Mouse (Mus musculus): Measurements from ENCODE around the gene Ccdc22.

DNA sequence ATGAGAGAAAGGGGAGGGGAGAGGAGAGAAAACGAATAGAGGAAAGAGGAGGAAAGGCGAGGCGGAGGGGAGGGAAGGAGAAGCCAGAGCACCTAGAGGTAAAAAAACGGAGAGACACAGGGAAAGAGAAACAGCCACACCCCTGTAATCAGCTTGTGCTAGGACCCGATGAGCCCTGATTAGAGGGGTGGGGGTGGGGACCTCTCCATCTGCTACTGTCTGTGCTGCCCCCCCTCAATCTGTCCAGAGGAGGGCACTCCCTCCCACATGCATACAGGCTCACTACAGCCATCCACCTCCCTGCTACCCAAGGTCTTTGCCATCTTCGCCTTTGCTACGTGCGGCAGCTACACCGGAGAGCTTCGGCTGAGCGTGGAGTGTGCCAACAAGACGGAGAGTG, 35.5 kb upstream of the Ccdc22 start:
- no peak for TF ChIP-seq CTCF (conservative IDR thresholded peaks at IDR 0.05; ENCODE audit: low read length)
- no peak for TF ChIP-seq POU5F1 (IDR thresholded peaks at IDR 0.05; ENCODE audit: borderline replicate concordance, low read length)
